Mouse (Mus musculus): ENCODE results near the gene Cpm. TPM values are rescaled to one million over a fixed set of nuclear protein-coding genes. Genes with fewer than 3 reads are reported as not detected.

Gene Cpm
- total and polyA plus RNA-seq, 3 experiments = 2.8 to 4.0 (median 3.5) TPM

- 12% methylated on average over 12 of the region's 12 CpGs for WGBS
- Histone ChIP-seq H3K27me3 (ENCODE audit: control insufficient read depth, insufficient read depth, low read length) (no peaks in the 10 kb centered on the region), H3K27ac (peak overlapping the region; percentile 100), H3K4me3 (peak overlapping the region; percentile 97), H3K4me1 (ENCODE audit: control insufficient read depth, insufficient read depth, low read length) (peaks cover 8% of the 10 kb centered on the region), H3K36me3 (ENCODE audit: control insufficient read depth, insufficient read depth, low read length) (peaks cover 19% of the 10 kb centered on the region), H3K9ac (ENCODE audit: low read depth, low read length) (peak overlapping the region; percentile 86), H3K79me2 (replicated peaks; ENCODE audit: control insufficient read depth, insufficient read depth, low read length) (peaks cover 3% of the 10 kb centered on the region; the same call in 1 of the 2 replicates)
- DNase-seq = no peak
- TF ChIP-seq EP300 (IDR thresholded peaks at IDR 0.05; ENCODE audit: insufficient read depth, low read depth, low read length) = no peak
- TF ChIP-seq CTCF (IDR thresholded peaks at IDR 0.05) = no peak
- no peak for TF ChIP-seq POLR2A (IDR thresholded peaks at IDR 0.05; ENCODE audit: insufficient read depth, low read depth, low read length)
- intact Hi-C loops (cut with DNase I) = no loop called here
These were observed 80.1 kb downstream of the Cpm start for GRCm38 (mm10) chr10:117709326-117709830.

- intact Hi-C loops (cut with DNase I) = loop anchor here (2.0 kb wide), 1 partner anchor 35 kb away; no protein-coding TSS in a partner anchor
- Histone ChIP-seq H3K79me2 (replicated peaks; ENCODE audit: control insufficient read depth, insufficient read depth, low read length) (peaks cover 3% of the 10 kb centered on the region; the same call in 1 of the 2 replicates), H3K27ac (peak overlapping the region; percentile 100), H3K27me3 (ENCODE audit: control insufficient read depth, insufficient read depth, low read length) (no peaks in the 10 kb centered on the region), H3K4me1 (ENCODE audit: control insufficient read depth, insufficient read depth, low read length) (peaks cover 8% of the 10 kb centered on the region), H3K4me3 (peak overlapping the region; percentile 97), H3K9ac (ENCODE audit: low read depth, low read length) (peak overlapping the region; percentile 86), H3K36me3 (ENCODE audit: control insufficient read depth, insufficient read depth, low read length) (peaks cover 19% of the 10 kb centered on the region)
- WGBS = under 1% methylated on average over 60 of the region's 71 CpGs
- peak; percentile 89 to 90 for DNase-seq
- peak; percentile 65; the same call in 1 of the 2 replicates for TF ChIP-seq POLR2A (IDR thresholded peaks at IDR 0.05; ENCODE audit: insufficient read depth, low read depth, low read length)
- TF ChIP-seq EP300 (IDR thresholded peaks at IDR 0.05; ENCODE audit: insufficient read depth, low read depth, low read length) = 0 out of 2 replicates have a peak, but pooled peaks have one; percentile 24
- TF ChIP-seq CTCF (IDR thresholded peaks at IDR 0.05) = no peak
These were observed 80.8 kb downstream of the Cpm start for GRCm38 (mm10) chr10:117709930-117710603.

DNA sequence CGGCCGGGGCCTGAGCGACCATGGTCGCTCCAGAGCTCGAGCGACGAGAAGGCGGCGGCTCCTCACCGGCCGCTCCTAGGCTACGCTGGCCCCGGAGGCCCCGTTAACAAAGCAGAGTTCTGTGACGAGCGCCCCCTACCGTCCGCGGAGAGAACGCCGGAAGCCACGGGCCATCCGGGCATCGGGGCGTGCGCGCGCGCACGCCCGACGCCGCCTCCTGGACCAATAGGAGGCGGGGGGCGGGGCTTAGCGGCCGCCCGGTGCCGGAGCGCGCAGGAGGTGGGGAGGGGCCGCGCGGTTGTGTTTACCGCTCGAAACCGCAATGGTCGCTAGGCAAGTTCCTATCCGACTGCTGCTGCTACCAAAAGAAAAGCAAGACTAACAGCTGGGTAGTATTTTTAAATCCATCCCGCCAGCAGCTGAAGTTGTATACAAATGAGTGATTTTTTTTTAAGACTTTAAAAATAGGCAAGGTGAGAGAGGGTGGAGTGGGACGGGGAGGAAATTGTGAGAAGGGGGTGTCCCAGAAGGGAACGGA is 81.4 kb downstream of the Cpm start, which contains the start of gene Mdm2:
Gene Mdm2, minus strand, starts transcription at position 155 of the 538 bp plus-strand sequence.
- peaks cover 19% of the 10 kb centered on the region for H3K36me3 ChIP-seq (ENCODE audit: control insufficient read depth, insufficient read depth, low read length)
- H3K79me2 ChIP-seq (replicated peaks; ENCODE audit: control insufficient read depth, insufficient read depth, low read length) = peaks cover 3% of the 10 kb centered on the region; the same call in 1 of the 2 replicates
- peaks cover 8% of the 10 kb centered on the region for H3K4me1 ChIP-seq (ENCODE audit: control insufficient read depth, insufficient read depth, low read length)
- peak within 1 kb of the TSS; percentile 97 for H3K4me3 ChIP-seq
- peak; percentile 96 to 97 for DNase-seq
- peak within 1 kb of the TSS; percentile 86 for H3K9ac ChIP-seq (ENCODE audit: low read depth, low read length)
- intact Hi-C loops (cut with DNase I) = loop anchor here (2.0 kb wide), 1 partner anchor 34 kb away; no protein-coding TSS in a partner anchor
- peak within 1 kb of the TSS; percentile 100 for H3K27ac ChIP-seq
- WGBS = under 1% methylated on average over 52 of the region's 52 CpGs
- H3K27me3 ChIP-seq (ENCODE audit: control insufficient read depth, insufficient read depth, low read length) = no peaks in the 10 kb centered on the region
- TF ChIP-seq CTCF (IDR thresholded peaks at IDR 0.05) (peak; percentile 89), POLR2A (IDR thresholded peaks at IDR 0.05; ENCODE audit: insufficient read depth, low read depth, low read length) (peak; percentile 82), EP300 (IDR thresholded peaks at IDR 0.05; ENCODE audit: insufficient read depth, low read depth, low read length) (no peak)

GRCm38 (mm10) chr10:117711408-117711807 is 82.1 kb downstream of the Cpm start:
- Histone ChIP-seq H3K36me3 (ENCODE audit: control insufficient read depth, insufficient read depth, low read length) (peaks cover 16% of the 10 kb centered on the region), H3K27ac (peak overlapping the region; percentile 100), H3K4me3 (peak overlapping the region; percentile 97; the same call in 1 of the 2 replicates), H3K9ac (ENCODE audit: low read depth, low read length) (no peak overlapping the region), H3K4me1 (ENCODE audit: control insufficient read depth, insufficient read depth, low read length) (peaks cover 8% of the 10 kb centered on the region), H3K79me2 (replicated peaks; ENCODE audit: control insufficient read depth, insufficient read depth, low read length) (peaks cover 3% of the 10 kb centered on the region; the same call in 1 of the 2 replicates), H3K27me3 (ENCODE audit: control insufficient read depth, insufficient read depth, low read length) (no peaks in the 10 kb centered on the region)
- intact Hi-C loops (cut with DNase I) = loop anchor here (2.0 kb wide), 1 partner anchor 33 kb away; no protein-coding TSS in a partner anchor
- TF ChIP-seq EP300 (IDR thresholded peaks at IDR 0.05; ENCODE audit: insufficient read depth, low read depth, low read length) (no peak), POLR2A (IDR thresholded peaks at IDR 0.05; ENCODE audit: insufficient read depth, low read depth, low read length) (no peak), CTCF (IDR thresholded peaks at IDR 0.05) (no peak)
- WGBS = 45% methylated on average over 5 of the region's 5 CpGs
- DNase-seq = no peak

DNA sequence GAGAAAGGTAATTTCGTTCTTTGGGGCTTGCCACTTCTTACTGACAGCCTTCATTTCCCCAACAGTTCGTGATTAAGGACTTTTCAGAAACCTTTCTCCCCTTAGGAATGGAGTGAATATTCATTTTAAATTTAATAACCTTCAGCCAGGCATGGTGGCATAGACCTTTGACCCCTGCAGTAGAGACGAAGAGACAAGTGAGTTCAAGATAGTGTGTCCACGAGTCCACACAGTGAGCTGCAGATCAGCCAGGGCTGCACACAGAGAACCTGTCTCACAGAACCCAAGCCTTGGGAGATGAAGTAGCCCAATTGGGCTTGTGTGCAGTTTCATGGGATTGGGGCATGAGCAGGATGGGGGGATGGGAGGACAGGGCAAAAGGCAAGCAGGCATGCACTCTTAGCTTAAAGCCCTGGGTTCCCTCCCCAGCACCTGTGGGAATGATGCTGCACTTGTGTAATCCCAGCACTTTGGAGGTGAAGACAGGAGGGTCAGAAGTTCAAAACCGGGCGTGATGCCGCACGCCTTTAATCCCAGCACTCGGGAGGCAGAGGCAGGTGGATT is 83.0 kb downstream of the Cpm start:
- Histone ChIP-seq H3K4me3 (no peak overlapping the region), H3K79me2 (replicated peaks; ENCODE audit: control insufficient read depth, insufficient read depth, low read length) (peaks cover 3% of the 10 kb centered on the region; the same call in 1 of the 2 replicates), H3K4me1 (ENCODE audit: control insufficient read depth, insufficient read depth, low read length) (peaks cover 4% of the 10 kb centered on the region), H3K9ac (ENCODE audit: low read depth, low read length) (no peak overlapping the region), H3K36me3 (ENCODE audit: control insufficient read depth, insufficient read depth, low read length) (peaks cover 9% of the 10 kb centered on the region), H3K27ac (no peak overlapping the region), H3K27me3 (ENCODE audit: control insufficient read depth, insufficient read depth, low read length) (no peaks in the 10 kb centered on the region)
- TF ChIP-seq EP300 (IDR thresholded peaks at IDR 0.05; ENCODE audit: insufficient read depth, low read depth, low read length) = no peak
- no peak for TF ChIP-seq CTCF (IDR thresholded peaks at IDR 0.05)
- TF ChIP-seq POLR2A (IDR thresholded peaks at IDR 0.05; ENCODE audit: insufficient read depth, low read depth, low read length) = no peak
- intact Hi-C loops (cut with DNase I) = no loop called here
- no peak for DNase-seq
- WGBS = 86% methylated on average over 9 of the region's 9 CpGs

All from heart, adult 2 months (tissue).